ENCODE assay signal across 11 mouse cellular contexts in genomic region chr7:97296986-97297385, GRCm38 (mm10). TPM values are rescaled to one million over a fixed set of nuclear protein-coding genes. Genes with fewer than 3 reads are reported as not detected.
DNase-seq lines count a peak whose midpoint lies in the region; ATAC-seq and TF ChIP-seq lines count a peak whose summit lies in the region.
"Had no signal": no experiment of that assay in that cellular context is flagged by ENCODE, and none has a peak within 500 bp of the region (broad histone marks: within the 10 kb centered on the region; RNA-seq: fewer than 3 reads in every experiment).

No protein-coding gene starts in this region.

- H3K9me3 ChIP-seq in forebrain, embryonic 10.5 days: no peaks in the 10 kb centered on the region
- H3K9me3 ChIP-seq in forebrain, embryonic 15.5 days: no peaks in the 10 kb centered on the region
- H3K9me3 ChIP-seq in intestine, embryonic 14.5 days (ENCODE audit: control insufficient read depth, low read length): no peaks in the 10 kb centered on the region
- no peaks in the 10 kb centered on the region for H3K9me3 ChIP-seq in intestine, postnatal 0 days (ENCODE audit: control insufficient read depth)
- no peaks in the 10 kb centered on the region for H3K9me3 ChIP-seq in midbrain, embryonic 11.5 days (ENCODE audit: control insufficient read depth, low read length)
- H3K9me3 ChIP-seq in midbrain, postnatal 0 days (ENCODE audit: low read length): no peaks in the 10 kb centered on the region
- H3K9me3 ChIP-seq: embryonic facial prominence, embryonic 13.5 days; embryonic facial prominence, embryonic 15.5 days; forebrain, embryonic 13.5 days had no signal

- H3K36me3 ChIP-seq in forebrain, embryonic 10.5 days (replicated peaks): no peaks in the 10 kb centered on the region
- peaks cover 11% of the 10 kb centered on the region; the same call in 1 of the 2 replicates for H3K36me3 ChIP-seq in forebrain, embryonic 15.5 days
- H3K36me3 ChIP-seq in intestine, embryonic 14.5 days (ENCODE audit: control insufficient read depth, insufficient read depth, low read length): peaks cover 28% of the 10 kb centered on the region
- H3K36me3 ChIP-seq in intestine, postnatal 0 days (ENCODE audit: control insufficient read depth, insufficient read depth): peaks cover 20% of the 10 kb centered on the region
- 0 out of 2 replicates have a peak, but pooled peaks cover 3% of the 10 kb centered on the region for H3K36me3 ChIP-seq in midbrain, embryonic 11.5 days (ENCODE audit: control insufficient read depth, insufficient read depth, low read length)
- peaks cover 15% of the 10 kb centered on the region; the same call in 1 of the 2 replicates for H3K36me3 ChIP-seq in midbrain, postnatal 0 days (ENCODE audit: insufficient read depth, low read length)
- H3K36me3 ChIP-seq: embryonic facial prominence, embryonic 13.5 days had no signal

- H3K4me1 ChIP-seq in forebrain, embryonic 10.5 days: no peaks in the 10 kb centered on the region
- H3K4me1 ChIP-seq in forebrain, embryonic 15.5 days: no peaks in the 10 kb centered on the region
- H3K4me1 ChIP-seq in intestine, embryonic 14.5 days (replicated peaks; ENCODE audit: control insufficient read depth, insufficient read depth, low read length): no peaks in the 10 kb centered on the region
- H3K4me1 ChIP-seq in intestine, postnatal 0 days (replicated peaks; ENCODE audit: control insufficient read depth, insufficient read depth, low read length): no peaks in the 10 kb centered on the region
- H3K4me1 ChIP-seq in midbrain, embryonic 11.5 days (ENCODE audit: control insufficient read depth, insufficient read depth, low read length): no peaks in the 10 kb centered on the region
- no peaks in the 10 kb centered on the region for H3K4me1 ChIP-seq in midbrain, postnatal 0 days (ENCODE audit: insufficient read depth, low read length)
- H3K4me1 ChIP-seq: embryonic facial prominence, embryonic 13.5 days; embryonic facial prominence, embryonic 15.5 days; forebrain, embryonic 13.5 days had no signal

- peak; percentile 4 for DNase-seq in forebrain, embryonic 10.5 days (ENCODE audit: extremely low spot score, low spot score)
- peak; percentile 35 for DNase-seq in intestine, embryonic 14.5 days (ENCODE audit: low spot score)
- DNase-seq in midbrain, embryonic 11.5 days (ENCODE audit: low spot score, missing footprints): peak; percentile 72
- DNase-seq in midbrain, postnatal 0 days (ENCODE audit: low spot score): no peak

- TF ChIP-seq CTCF in intestine, postnatal 0 days (IDR thresholded peaks at IDR 0.05; ENCODE audit: low read depth): no peak
- no peak for TF ChIP-seq CTCF in midbrain, postnatal 0 days (IDR thresholded peaks at IDR 0.05)

- WGBS in forebrain, embryonic 10.5 days: 65% methylated on average over 2 of the region's 2 CpGs
- 58% methylated on average over 2 of the region's 2 CpGs for WGBS in forebrain, embryonic 15.5 days
- 52% methylated on average over 2 of the region's 2 CpGs for WGBS in intestine, embryonic 14.5 days
- 50% methylated on average over 2 of the region's 2 CpGs for WGBS in intestine, postnatal 0 days
- 56% methylated on average over 2 of the region's 2 CpGs for WGBS in midbrain, embryonic 11.5 days
- WGBS in midbrain, postnatal 0 days: 46% methylated on average over 2 of the region's 2 CpGs

- no peak overlapping the region for H3K9ac ChIP-seq in forebrain, embryonic 15.5 days (replicated peaks)
- H3K9ac ChIP-seq in intestine, embryonic 14.5 days (ENCODE audit: low read length): no peak overlapping the region
- H3K9ac ChIP-seq in intestine, postnatal 0 days (ENCODE audit: low read depth, low read length): no peak overlapping the region
- H3K9ac ChIP-seq in midbrain, embryonic 11.5 days (ENCODE audit: low read length): no peak overlapping the region
- H3K9ac ChIP-seq in midbrain, postnatal 0 days (replicated peaks; ENCODE audit: low read length, poor library complexity, severe bottlenecking): no peak overlapping the region
- H3K9ac ChIP-seq: embryonic facial prominence, embryonic 13.5 days; embryonic facial prominence, embryonic 15.5 days; forebrain, embryonic 13.5 days had no signal

- no peak for ATAC-seq in forebrain, embryonic 15.5 days (replicated peaks)
- ATAC-seq in intestine, embryonic 14.5 days (replicated peaks; ENCODE audit: low FRiP score, low TSS enrichment, low read depth): no peak
- ATAC-seq in intestine, postnatal 0 days: no peak
- ATAC-seq in midbrain, embryonic 11.5 days (ENCODE audit: low FRiP score): no peak
- ATAC-seq in midbrain, postnatal 0 days (ENCODE audit: low FRiP score): no peak

- H3K4me3 ChIP-seq in forebrain, embryonic 10.5 days: no peak overlapping the region
- H3K4me3 ChIP-seq in forebrain, embryonic 15.5 days: no peak overlapping the region
- no peak overlapping the region for H3K4me3 ChIP-seq in intestine, embryonic 14.5 days (ENCODE audit: low read depth, low read length)
- no peak overlapping the region for H3K4me3 ChIP-seq in intestine, postnatal 0 days (ENCODE audit: low read depth, low read length)
- no peak overlapping the region for H3K4me3 ChIP-seq in midbrain, embryonic 11.5 days (ENCODE audit: low read depth, low read length)
- no peak overlapping the region for H3K4me3 ChIP-seq in midbrain, postnatal 0 days (ENCODE audit: low read depth, low read length)
- H3K4me3 ChIP-seq: embryonic facial prominence, embryonic 13.5 days; embryonic facial prominence, embryonic 15.5 days; erythroblast, embryonic 14.5 days; forebrain, embryonic 13.5 days had no signal

- no peak overlapping the region for H3K27ac ChIP-seq in forebrain, embryonic 10.5 days
- no peak overlapping the region for H3K27ac ChIP-seq in forebrain, embryonic 15.5 days (replicated peaks)
- H3K27ac ChIP-seq in intestine, embryonic 14.5 days (ENCODE audit: low read depth): no peak overlapping the region
- H3K27ac ChIP-seq in intestine, postnatal 0 days (ENCODE audit: low read depth, low read length): no peak overlapping the region
- H3K27ac ChIP-seq in midbrain, embryonic 11.5 days (ENCODE audit: low read depth, low read length): no peak overlapping the region
- H3K27ac ChIP-seq in midbrain, postnatal 0 days (ENCODE audit: low read depth, low read length): no peak overlapping the region
- H3K27ac ChIP-seq: embryonic facial prominence, embryonic 13.5 days; embryonic facial prominence, embryonic 15.5 days; forebrain, embryonic 13.5 days had no signal

- no peaks in the 10 kb centered on the region for H3K27me3 ChIP-seq in forebrain, embryonic 10.5 days (ENCODE audit: poor library complexity, severe bottlenecking)
- H3K27me3 ChIP-seq in forebrain, embryonic 15.5 days: no peaks in the 10 kb centered on the region
- no peaks in the 10 kb centered on the region for H3K27me3 ChIP-seq in intestine, embryonic 14.5 days (replicated peaks; ENCODE audit: control insufficient read depth, insufficient read depth, low read length)
- no peaks in the 10 kb centered on the region for H3K27me3 ChIP-seq in intestine, postnatal 0 days (replicated peaks; ENCODE audit: control insufficient read depth, insufficient read depth, low read length)
- H3K27me3 ChIP-seq in midbrain, embryonic 11.5 days (ENCODE audit: control insufficient read depth, insufficient read depth, low read length): no peaks in the 10 kb centered on the region
- H3K27me3 ChIP-seq in midbrain, postnatal 0 days (ENCODE audit: insufficient read depth, low read length): no peaks in the 10 kb centered on the region
- H3K27me3 ChIP-seq: embryonic facial prominence, embryonic 13.5 days; embryonic facial prominence, embryonic 15.5 days; forebrain, embryonic 13.5 days had no signal

- H3K4me2 ChIP-seq in forebrain, embryonic 15.5 days (replicated peaks): no peak overlapping the region
- H3K4me2 ChIP-seq in intestine, embryonic 14.5 days (ENCODE audit: low read length): no peak overlapping the region
- no peak overlapping the region for H3K4me2 ChIP-seq in intestine, postnatal 0 days (replicated peaks; ENCODE audit: low read depth)
- no peak overlapping the region for H3K4me2 ChIP-seq in midbrain, embryonic 11.5 days
- H3K4me2 ChIP-seq in midbrain, postnatal 0 days (ENCODE audit: low read depth, low read length, poor library complexity, severe bottlenecking): no peak overlapping the region
- H3K4me2 ChIP-seq: embryonic facial prominence, embryonic 13.5 days; embryonic facial prominence, embryonic 15.5 days; forebrain, embryonic 13.5 days had no signal

RNA-seq across cellular contexts. Expression of gene Usp35, which starts 34.8 kb away (rescaled TPM):
- 0.83 and 1.7 TPM in 2 replicates for polyA plus RNA-seq in forebrain, embryonic 10.5 days (2016; fragmentation: Nextera tagmentation; extraction: Ambion mirVana)
- 4.4 and 5.8 TPM in 2 replicates for polyA plus RNA-seq in forebrain, embryonic 15.5 days (2015; fragmentation: Nextera tagmentation; extraction: Ambion mirVana)
- 2.1 and 3.4 TPM in 2 replicates for polyA plus RNA-seq in intestine, embryonic 14.5 days (2014; fragmentation: Nextera tagmentation; extraction: Ambion mirVana)
- 0.41 and 0.48 TPM in 2 replicates for polyA plus RNA-seq in intestine, postnatal 0 days (2015; fragmentation: Nextera tagmentation; extraction: Ambion mirVana)
- polyA plus RNA-seq in midbrain, embryonic 11.5 days (2014; fragmentation: Nextera tagmentation; extraction: Ambion mirVana): 2.5 and 2.9 TPM in 2 replicates
- total RNA-seq in midbrain, postnatal 0 days (2014; rRNA removed): 13.4 and 14.3 TPM in 2 replicates
- polyA plus RNA-seq in midbrain, postnatal 0 days (2015; fragmentation: Nextera tagmentation; extraction: Ambion mirVana): 2.7 and 2.9 TPM in 2 replicates
- total RNA-seq: common myeloid progenitor, adult 5-6 weeks had no signal

RNA-seq across cellular contexts. Expression of gene Kctd21, which starts 35.1 kb away (rescaled TPM):
- polyA plus RNA-seq in forebrain, embryonic 10.5 days (2016; fragmentation: Nextera tagmentation; extraction: Ambion mirVana): 3.7 and 3.9 TPM in 2 replicates
- 6.6 and 7.1 TPM in 2 replicates for polyA plus RNA-seq in forebrain, embryonic 15.5 days (2015; fragmentation: Nextera tagmentation; extraction: Ambion mirVana)
- polyA plus RNA-seq in intestine, embryonic 14.5 days (2014; fragmentation: Nextera tagmentation; extraction: Ambion mirVana): 5.4 and 5.9 TPM in 2 replicates
- polyA plus RNA-seq in intestine, postnatal 0 days (2015; fragmentation: Nextera tagmentation; extraction: Ambion mirVana): 1.4 TPM in 2 replicates
- 4.6 and 5.8 TPM in 2 replicates for polyA plus RNA-seq in midbrain, embryonic 11.5 days (2014; fragmentation: Nextera tagmentation; extraction: Ambion mirVana)
- total RNA-seq in midbrain, postnatal 0 days (2014; rRNA removed): 4.0 and 6.1 TPM in 2 replicates
- 3.1 TPM in 2 replicates for polyA plus RNA-seq in midbrain, postnatal 0 days (2015; fragmentation: Nextera tagmentation; extraction: Ambion mirVana)
- polyA plus RNA-seq: erythroblast, embryonic 14.5 days had no signal
